Mouse (Mus musculus) spleen, embryonic (tissue): ENCODE measurements at regions not wholly inside any gene's neighbourhood (a gene's known extent, or its start where the extent isn't known, plus 50 kb on each side); places are given as distances from the start of the nearest gene placed in this dataset.
"Not testable (repeated sequence)": the region's sequence is repeated elsewhere in the genome, so short reads cannot be mapped to it uniquely, and the experiment has no call there.

Experiments used
- CTCF ChIA-PET: fragments of 350-600 bp; sonication (Branson Sonifier 250); formaldehyde crosslinking; loops from one replicate; lab custom pipeline; 2022; lab: Charles Lee

- CTCF ChIA-PET: interaction anchor here (0.7 kb wide), 1 partner anchor 78 kb away, joined by 5 read pairs; no protein-coding TSS in a partner anchor
Observed at GRCm38 (mm10) chr11:24925135-24925534, 847.3 kb downstream of the Bcl11a start.

GRCm38 (mm10) chr11:24943646-24944045 is 865.8 kb downstream of the Bcl11a start:
- CTCF ChIA-PET: no interaction called here

- CTCF ChIA-PET: no interaction called here
Observed at GRCm38 (mm10) chr11:24951161-24951560, 873.3 kb downstream of the Bcl11a start.

- CTCF ChIA-PET: no interaction called here
Observed at GRCm38 (mm10) chr11:24972359-24972758, 894.5 kb downstream of the Bcl11a start.

- CTCF ChIA-PET: no interaction called here
Observed at GRCm38 (mm10) chr11:24980193-24980665, 902.4 kb downstream of the Bcl11a start.

GRCm38 (mm10) chr11:24983060-24983629 is 905.3 kb downstream of the Bcl11a start:
- CTCF ChIA-PET: no interaction called here

GRCm38 (mm10) chr11:25005491-25005890 is 927.6 kb downstream of the Bcl11a start:
- CTCF ChIA-PET: no interaction called here

GRCm38 (mm10) chr11:25026786-25027185 is 948.9 kb downstream of the Bcl11a start:
- CTCF ChIA-PET: no interaction called here

GRCm38 (mm10) chr11:25040983-25041382 is 963.1 kb downstream of the Bcl11a start:
- CTCF ChIA-PET: no interaction called here

- CTCF ChIA-PET: no interaction called here
Observed at GRCm38 (mm10) chr11:25042763-25043162, 964.9 kb downstream of the Bcl11a start.

- CTCF ChIA-PET: interaction anchor here (0.6 kb wide), 1 partner anchor 1164 kb away, joined by 4 read pairs; no protein-coding TSS in a partner anchor
Observed at GRCm38 (mm10) chr11:25045339-25045738, 967.5 kb downstream of the Bcl11a start.

- CTCF ChIA-PET: interaction anchor here (0.6 kb wide), 1 partner anchor 1654 kb away, joined by 3 read pairs; no protein-coding TSS in a partner anchor
Observed at GRCm38 (mm10) chr11:25045977-25046376, 968.1 kb downstream of the Bcl11a start.

- CTCF ChIA-PET: no interaction called here
Observed at GRCm38 (mm10) chr11:25055698-25056097, 977.8 kb downstream of the Bcl11a start.

GRCm38 (mm10) chr11:25057093-25057521 is 979.3 kb downstream of the Bcl11a start:
- CTCF ChIA-PET: no interaction called here

GRCm38 (mm10) chr11:25057543-25057942 is 979.7 kb downstream of the Bcl11a start:
- CTCF ChIA-PET: no interaction called here

GRCm38 (mm10) chr11:25063042-25063441 is 985.2 kb downstream of the Bcl11a start:
- CTCF ChIA-PET: no interaction called here

- CTCF ChIA-PET: no interaction called here
Observed at GRCm38 (mm10) chr11:25063978-25064377, 986.1 kb downstream of the Bcl11a start.

GRCm38 (mm10) chr11:25099976-25100375 is 1022.1 kb downstream of the Bcl11a start:
- CTCF ChIA-PET: not testable (repeated sequence)

GRCm38 (mm10) chr11:25104432-25104831 is 1026.6 kb downstream of the Bcl11a start:
- CTCF ChIA-PET: no interaction called here

GRCm38 (mm10) chr11:25124458-25124857 is 1046.6 kb downstream of the Bcl11a start:
- CTCF ChIA-PET: interaction anchor here (0.7 kb wide), 1 partner anchor 1128 kb away, joined by 3 read pairs; no protein-coding TSS in a partner anchor

GRCm38 (mm10) chr11:25142226-25142625 is 1064.4 kb downstream of the Bcl11a start:
- CTCF ChIA-PET: no interaction called here

- CTCF ChIA-PET: no interaction called here
Observed at GRCm38 (mm10) chr11:25142833-25143232, 1065.0 kb downstream of the Bcl11a start.

GRCm38 (mm10) chr11:25147287-25147686 is 1063.3 kb downstream of the 5730522E02Rik start:
- CTCF ChIA-PET: no interaction called here
